Mouse (Mus musculus) MEL (cell line): ENCODE data around the gene Fkbp4. TPM values are rescaled to one million over a fixed set of nuclear protein-coding genes. Genes with fewer than 3 reads are reported as not detected.

Experiments used
- DNase-seq: peaks from one replicate; pipeline ENCODE4 v3.0.0; 2011; ENCODE audit warnings: low read depth, low spot score
- H3K27ac ChIP-seq: 2 replicates; pipeline ENCODE4 v1.5.1; 2012; ENCODE audit warnings: low read depth, mild to moderate bottlenecking, control low read depth, low read length, moderate library complexity; ENCODE audit not compliant: control insufficient read depth
- H3K27me3 ChIP-seq, 2 experiments: fragments of 150-350 bp in 1 of 2; sonication (generic) in 1 of 2; 2 replicates each; pipeline ENCODE4 v1.6.1; 2012; ENCODE audit warnings: low read length in 2 of 2, mild to moderate bottlenecking in 2 of 2, improper control_type of control experiment in 1 of 2, moderate library complexity in 1 of 2; ENCODE audit not compliant: insufficient read depth in 2 of 2, control insufficient read depth in 1 of 2
- H3K36me3 ChIP-seq, 2 experiments: 2 replicates each; pipeline ENCODE4 v1.6.1; 2012 to 2014; ENCODE audit warnings: low read length in 2 of 2, improper control_type of control experiment in 1 of 2, inconsistent platforms in 1 of 2, mild to moderate bottlenecking in 1 of 2; ENCODE audit not compliant: insufficient read depth in 2 of 2, control insufficient read depth in 1 of 2
- H3K4me1 ChIP-seq, 2 experiments: fragments of 150-350 bp in 1 of 2; sonication (generic) in 1 of 2; 2 replicates each; pipeline ENCODE4 v1.6.1; 2012; ENCODE audit warnings: low read length in 2 of 2, improper control_type of control experiment in 1 of 2, mild to moderate bottlenecking in 1 of 2; ENCODE audit not compliant: insufficient read depth in 2 of 2, control insufficient read depth in 1 of 2
- H3K4me3 ChIP-seq, 2 experiments: fragments of 150-350 bp in 1 of 2; sonication (generic) in 1 of 2; 2 replicates each; pipeline ENCODE4 v1.5.1; 2012; ENCODE audit warnings: low read depth in 2 of 2, low read length in 2 of 2, mild to moderate bottlenecking in 2 of 2, moderate library complexity in 2 of 2, control low read depth in 1 of 2, improper control_type of control experiment in 1 of 2; ENCODE audit not compliant: control insufficient read depth in 1 of 2, insufficient read depth in 1 of 2
- H3K79me2 ChIP-seq: 2 replicates; pipeline ENCODE4 v1.6.1; 2012; ENCODE audit warnings: mild to moderate bottlenecking, low read length, moderate library complexity; ENCODE audit not compliant: control insufficient read depth, poor library complexity, insufficient read depth
- H3K9ac ChIP-seq: 2 replicates; pipeline ENCODE4 v1.6.1; 2012; ENCODE audit warnings: low read depth, mild to moderate bottlenecking, control low read depth, low read length, moderate library complexity; ENCODE audit not compliant: control insufficient read depth, poor library complexity, severe bottlenecking
- H3K9me3 ChIP-seq: fragments of 150-350 bp; sonication (generic); replicated peaks from 2 replicates; pipeline ENCODE4 v1.6.1; 2012; ENCODE audit warnings: mild to moderate bottlenecking, low read length, improper control_type of control experiment, moderate library complexity; ENCODE audit not compliant: insufficient read depth
- BHLHE40 ChIP-seq: IDR thresholded peaks from 2 replicates; pipeline ENCODE4 v1.6.1; 2012; ENCODE audit warnings: low read depth, mild to moderate bottlenecking, inconsistent platforms, low read length, improper control_type of control experiment, borderline replicate concordance
- CHD1 ChIP-seq: IDR thresholded peaks from 2 replicates; pipeline ENCODE4 v1.6.1; 2012; ENCODE audit warnings: low read depth, mild to moderate bottlenecking, inconsistent platforms, low read length, improper control_type of control experiment
- EP300 ChIP-seq, 2 experiments: IDR thresholded peaks; 2 replicates each; pipeline ENCODE4 v1.6.1; 2011; ENCODE audit warnings: improper control_type of control experiment in 2 of 2, low read length in 2 of 2, low read depth in 1 of 2, mild to moderate bottlenecking in 1 of 2
- ETS1 ChIP-seq: IDR thresholded peaks from 2 replicates; pipeline ENCODE4 v1.6.1; 2012; ENCODE audit warnings: low read depth, mild to moderate bottlenecking, inconsistent platforms, low read length, improper control_type of control experiment, moderate library complexity
- HCFC1 ChIP-seq: IDR thresholded peaks from 2 replicates; pipeline ENCODE4 v1.6.1; 2012; ENCODE audit warnings: low read depth, mild to moderate bottlenecking, inconsistent platforms, low read length, improper control_type of control experiment, moderate library complexity
- JUND ChIP-seq: IDR thresholded peaks from 2 replicates; pipeline ENCODE4 v1.6.1; 2011; ENCODE audit warnings: low read depth, mild to moderate bottlenecking, improper control_type of control experiment, low read length
- KAT2A ChIP-seq: conservative IDR thresholded peaks from 2 replicates; pipeline ENCODE4 v1.6.1; 2012; ENCODE audit warnings: low read depth, low read length, improper control_type of control experiment, inconsistent platforms
- MAFK ChIP-seq: IDR thresholded peaks from 2 replicates; pipeline ENCODE4 v1.6.1; 2011; ENCODE audit warnings: low read depth, mild to moderate bottlenecking, low read length, improper control_type of control experiment, borderline replicate concordance
- MAZ ChIP-seq: IDR thresholded peaks from 2 replicates; pipeline ENCODE4 v1.6.1; 2012; ENCODE audit warnings: low read depth, mild to moderate bottlenecking, inconsistent platforms, low read length, improper control_type of control experiment
- MEF2A ChIP-seq: IDR thresholded peaks from 2 replicates; pipeline ENCODE4 v1.6.1; 2014; ENCODE audit warnings: low read depth, mild to moderate bottlenecking, inconsistent platforms, low read length, improper control_type of control experiment; ENCODE audit not compliant: poor library complexity, insufficient replicate concordance, severe bottlenecking; ENCODE audit errors: extremely low read depth
- MXI1 ChIP-seq: IDR thresholded peaks from 2 replicates; pipeline ENCODE4 v1.6.1; 2011; ENCODE audit warnings: mild to moderate bottlenecking, low read depth, low read length, improper control_type of control experiment
- MYC ChIP-seq: IDR thresholded peaks from 2 replicates; pipeline ENCODE4 v1.6.1; 2011; ENCODE audit warnings: low read depth, mild to moderate bottlenecking, low read length, improper control_type of control experiment, moderate library complexity
- NELFE ChIP-seq: IDR thresholded peaks from 2 replicates; pipeline ENCODE4 v1.6.1; 2011; ENCODE audit warnings: low read depth, low read length, improper control_type of control experiment
- NRF1 ChIP-seq: IDR thresholded peaks from 2 replicates; pipeline ENCODE4 v1.6.1; 2014; ENCODE audit warnings: low read depth, mild to moderate bottlenecking, inconsistent platforms, low read length, improper control_type of control experiment, moderate library complexity; ENCODE audit not compliant: poor library complexity, insufficient read depth, severe bottlenecking
- POLR2AphosphoS2 ChIP-seq: IDR thresholded peaks from 2 replicates; pipeline ENCODE4 v1.6.1; 2011; ENCODE audit warnings: low read length, improper control_type of control experiment
- POLR2AphosphoS5 ChIP-seq: IDR thresholded peaks from 2 replicates; pipeline ENCODE4 v1.6.1; 2012; ENCODE audit warnings: low read depth, borderline replicate concordance, mild to moderate bottlenecking, inconsistent platforms, low read length, moderate library complexity, mixed read lengths
- RCOR1 ChIP-seq: IDR thresholded peaks from 2 replicates; pipeline ENCODE4 v1.6.1; 2012; ENCODE audit warnings: low read depth, mild to moderate bottlenecking, inconsistent platforms, low read length, improper control_type of control experiment
- SIN3A ChIP-seq: IDR thresholded peaks from 2 replicates; pipeline ENCODE4 v1.6.1; 2012; ENCODE audit warnings: low read length, improper control_type of control experiment, inconsistent platforms
- SMC3 ChIP-seq: IDR thresholded peaks from 2 replicates; pipeline ENCODE4 v1.6.1; 2011; ENCODE audit warnings: low read depth, low read length, improper control_type of control experiment
- TBP ChIP-seq: IDR thresholded peaks from 2 replicates; pipeline ENCODE4 v1.8.0; 2011; ENCODE audit warnings: low read depth, low read length, improper control_type of control experiment
- UBTF ChIP-seq: IDR thresholded peaks from 2 replicates; pipeline ENCODE4 v1.6.1; 2012; ENCODE audit warnings: low read depth, mild to moderate bottlenecking, inconsistent platforms, low read length, improper control_type of control experiment, moderate library complexity, borderline replicate concordance; ENCODE audit not compliant: insufficient read depth
- USF1 ChIP-seq: IDR thresholded peaks from 2 replicates; pipeline ENCODE4 v1.6.1; 2014; ENCODE audit warnings: low read depth, mild to moderate bottlenecking, inconsistent platforms, low read length, improper control_type of control experiment, moderate library complexity
- USF2 ChIP-seq, 2 experiments: IDR thresholded peaks; 2 replicates each; pipeline ENCODE4 v1.6.1; 2011 to 2012; ENCODE audit warnings: improper control_type of control experiment in 2 of 2, low read length in 2 of 2, borderline replicate concordance in 1 of 2, inconsistent platforms in 1 of 2, low read depth in 1 of 2, mild to moderate bottlenecking in 1 of 2; ENCODE audit not compliant: insufficient read depth in 1 of 2
- ZC3H11A ChIP-seq: IDR thresholded peaks from 2 replicates; pipeline ENCODE4 v1.6.1; 2012; ENCODE audit warnings: low read depth, mild to moderate bottlenecking, inconsistent platforms, low read length, improper control_type of control experiment
- polyA plus RNA-seq, 2 experiments: library from polyadenylated mRNA; stranded (reverse) in 1 of 2; unstranded in 1 of 2; fragments of >175 nt in 1 of 2; fragments of >200 nt in 1 of 2; gene quantifications; 2 replicates each; pipeline versions ENCODE4 v1.2.1 to v1.2.4; 2012; ENCODE audit warnings: low replicate concordance in 2 of 2, low read depth in 1 of 2; ENCODE audit not compliant: insufficient read length in 2 of 2, insufficient read depth in 1 of 2, missing spikeins in 1 of 2
- total RNA-seq: library from RNA; depleted of rRNA; stranded (reverse); fragments of 300-350 nt; gene quantifications from 2 replicates; pipeline ENCODE4 v1.2.3, GENCODE M21; 2012

Fkbp4 gene
- total and polyA plus RNA-seq, 3 experiments: 333 to 934 (median 426) TPM

DNA sequence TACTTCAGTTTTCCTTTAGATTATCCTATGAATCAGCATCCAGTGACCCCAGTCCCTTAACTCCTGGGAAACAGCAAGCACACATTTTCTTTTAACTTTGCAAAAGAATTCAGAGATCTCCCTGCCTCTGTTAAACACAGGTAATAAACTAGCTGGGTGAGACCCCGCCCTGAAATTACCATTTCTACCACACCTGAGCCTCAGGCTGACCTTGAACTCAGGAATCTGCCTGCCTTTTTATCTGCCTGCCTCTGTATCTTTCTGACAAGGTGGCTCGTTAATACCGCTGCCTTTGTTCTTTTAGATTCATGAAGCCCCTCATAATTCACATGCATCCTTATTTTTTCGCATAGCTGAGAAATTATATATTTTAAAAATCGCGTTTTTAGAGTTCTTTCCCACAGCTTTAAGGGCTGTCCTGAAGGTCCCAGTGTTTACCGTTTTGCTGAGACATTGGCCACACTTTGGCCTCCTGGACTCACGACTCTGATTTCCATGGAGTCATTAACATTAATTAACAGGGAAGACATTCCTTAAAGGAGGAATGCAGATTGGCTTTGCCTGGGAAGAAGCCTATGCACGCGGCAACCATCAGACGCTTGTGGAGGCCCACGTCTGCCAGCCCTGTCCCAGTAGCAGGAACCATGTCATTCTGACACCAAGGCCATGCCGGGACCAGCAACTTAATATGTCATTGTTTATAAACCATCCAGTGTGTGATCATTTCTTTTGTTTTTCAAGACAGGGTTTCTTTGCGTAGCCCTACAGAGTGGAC is 22.4 kb upstream of the Fkbp4 start:
- no peaks in the 10 kb centered on the region for H3K9me3 ChIP-seq
- TF ChIP-seq SMC3 (no peak), MXI1 (no peak), POLR2AphosphoS5 (no peak), JUND (no peak), CHD1 (no peak), NRF1 (no peak), UBTF (no peak), MAZ (no peak), EP300 (IDR thresholded peaks at IDR 0.05; ENCODE audit: low read depth in 1 of 2, low read length in 2 of 2) (no peak), NELFE (no peak), MYC (no peak), USF2 (IDR thresholded peaks at IDR 0.05; ENCODE audit: borderline replicate concordance in 1 of 2, insufficient read depth in 1 of 2, low read depth in 1 of 2, low read length in 2 of 2) (no peak), MEF2A (no peak), USF1 (no peak), RCOR1 (no peak)
- H3K9ac ChIP-seq: no peak overlapping the region
- H3K4me3 ChIP-seq: no peak overlapping the region
- no peak overlapping the region for H3K27ac ChIP-seq
- no peak for DNase-seq
- H3K36me3 ChIP-seq: no peaks in the 10 kb centered on the region
- no peaks in the 10 kb centered on the region for H3K27me3 ChIP-seq
- no peaks in the 10 kb centered on the region for H3K79me2 ChIP-seq
- H3K4me1 ChIP-seq: no peaks in the 10 kb centered on the region

DNA sequence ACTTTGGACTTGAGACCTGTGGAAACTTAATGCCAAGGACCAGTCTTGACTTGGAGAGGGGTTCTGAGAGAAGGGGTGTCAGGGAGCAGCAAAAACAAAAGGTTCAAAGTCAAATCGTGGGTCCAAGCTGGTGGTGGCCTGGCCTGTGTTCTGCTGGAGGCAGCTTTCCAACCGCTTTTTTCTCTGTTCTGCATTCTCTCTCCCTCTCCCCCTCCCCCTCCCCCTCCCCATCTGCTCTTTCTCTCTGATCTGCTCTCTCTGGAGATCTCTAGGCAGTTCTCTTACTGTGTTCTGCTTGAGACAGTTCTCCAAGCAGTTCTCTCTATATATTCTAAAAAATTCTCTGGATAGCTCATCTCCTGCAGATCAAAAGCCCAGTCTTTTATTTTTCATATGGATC is 21.8 kb upstream of the Fkbp4 start:
- H3K27ac ChIP-seq: no peak overlapping the region
- no peaks in the 10 kb centered on the region for H3K9me3 ChIP-seq
- no peaks in the 10 kb centered on the region for H3K27me3 ChIP-seq
- TF ChIP-seq POLR2AphosphoS2 (no peak), SMC3 (no peak), MAZ (no peak), POLR2AphosphoS5 (no peak), ETS1 (no peak), NELFE (no peak), KAT2A (no peak), TBP (no peak), BHLHE40 (no peak), MYC (no peak), HCFC1 (no peak), MAFK (no peak), MEF2A (no peak), ZC3H11A (no peak), SIN3A (no peak)
- DNase-seq: no peak
- H3K9ac ChIP-seq: no peak overlapping the region
- no peak overlapping the region for H3K4me3 ChIP-seq
- no peaks in the 10 kb centered on the region for H3K4me1 ChIP-seq
- no peaks in the 10 kb centered on the region for H3K36me3 ChIP-seq
- no peaks in the 10 kb centered on the region for H3K79me2 ChIP-seq
